Mouse (Mus musculus) liver, embryonic 14.5 days (tissue): ENCODE measurements around the gene Gtf2ird1.

Experiments
- CTCF ChIP-seq: IDR thresholded peaks from 2 replicates; pipeline ENCODE4 v1.5.1; 2016; ENCODE audit warnings: antibody characterized with exemption, low read depth, control low read depth
- EP300 ChIP-seq: IDR thresholded peaks from 2 replicates; pipeline ENCODE4 v1.6.1; 2016; ENCODE audit warnings: antibody characterized with exemption, low read depth

DNA sequence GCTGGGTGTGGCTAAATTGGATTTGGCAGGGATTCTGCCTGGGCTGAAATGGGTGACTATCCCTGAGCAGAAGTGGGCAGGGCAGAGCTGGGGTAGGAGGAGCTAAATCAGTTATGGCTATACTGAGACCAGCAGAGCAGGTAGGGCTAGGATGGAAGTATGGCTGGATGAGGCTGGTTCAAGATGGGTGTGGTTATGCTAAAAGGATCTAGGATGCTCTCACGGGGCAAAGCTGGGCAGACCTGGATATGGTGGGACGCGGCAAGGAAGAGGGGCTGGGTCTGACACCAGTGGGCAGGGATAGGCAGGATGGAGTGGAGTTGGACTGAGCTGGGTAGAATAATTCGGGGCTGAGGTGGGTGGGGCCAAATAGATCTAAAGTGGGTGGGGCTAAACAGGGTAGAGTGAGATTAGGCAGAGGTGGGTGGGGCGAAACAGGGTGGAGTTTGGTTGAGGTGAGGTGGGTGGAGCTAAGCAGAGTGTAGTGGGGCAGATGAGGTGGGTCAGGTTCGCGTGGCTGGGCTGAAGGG, 46.1 kb downstream of the Gtf2ird1 start:
- no peak for TF ChIP-seq CTCF
- TF ChIP-seq EP300, result no peak
